Mouse (Mus musculus) kidney, adult 2 months (tissue): ENCODE results near the gene Nnat.

ENCODE experiments used
- CTCF ChIP-seq: fragments of 200-500 bp; conservative IDR thresholded peaks from 2 replicates; pipeline ENCODE4 v1.5.1; 2011; ENCODE audit warnings: low read depth, mild to moderate bottlenecking, control low read depth, low read length, moderate library complexity, mixed read lengths; ENCODE audit not compliant: insufficient read depth, insufficient read length
- POLR2A ChIP-seq: fragments of 200-500 bp; IDR thresholded peaks from one replicate; pipeline ENCODE4 v1.6.1; 2011; ENCODE audit warnings: low read depth, low read length, control low read depth

DNA sequence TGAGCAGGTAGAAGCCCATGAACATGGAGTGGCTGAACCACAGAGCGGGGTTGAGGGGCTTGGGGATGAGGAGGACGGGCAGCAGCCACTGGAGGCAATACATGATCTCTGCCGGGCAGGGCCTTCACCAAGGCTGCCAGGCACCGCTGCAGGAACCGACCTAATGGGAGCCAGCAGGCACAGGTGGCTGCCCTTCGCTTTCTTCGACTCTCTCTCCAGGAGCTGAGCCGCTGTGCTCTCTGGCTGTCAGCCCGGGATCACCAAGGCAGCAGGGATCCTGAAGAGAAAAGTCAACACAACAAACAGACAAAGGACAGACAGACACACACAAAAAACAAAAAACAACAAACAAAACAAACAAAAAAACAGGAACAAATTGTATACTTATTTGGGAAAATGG lies 1.8 kb upstream of the Nnat start:
- TF ChIP-seq CTCF = no peak
- TF ChIP-seq POLR2A = no peak
